Comparison of ENCODE assay signal across 17 mouse cellular contexts in the genomic region with DNA sequence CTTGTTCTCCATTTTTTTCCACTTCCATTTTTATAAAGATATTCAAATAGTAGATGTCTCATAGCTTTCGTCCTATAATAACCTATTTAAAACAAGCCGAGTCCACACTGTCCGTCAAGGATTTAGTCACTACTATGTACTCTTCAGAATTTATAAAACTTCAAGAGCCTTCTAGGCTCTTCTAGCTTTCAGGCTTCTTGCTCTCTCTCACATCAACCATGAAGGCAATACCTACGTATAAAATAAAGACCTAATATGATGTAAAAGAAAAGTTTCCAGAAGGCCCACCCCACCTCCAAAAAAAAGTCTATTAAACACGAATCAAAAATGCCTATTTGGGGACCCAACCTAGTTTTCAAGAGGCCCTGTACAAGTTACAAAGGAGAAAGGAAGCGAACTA. TPM values are rescaled to one million over a fixed set of nuclear protein-coding genes. Genes with fewer than 3 reads are reported as not detected.
DNase-seq lines count a peak whose midpoint lies in the region; ATAC-seq and TF ChIP-seq lines count a peak whose summit lies in the region.
"Had no signal": no experiment of that assay in that cellular context is flagged by ENCODE, and none has a peak within 500 bp of the region (broad histone marks: within the 10 kb centered on the region; RNA-seq: fewer than 3 reads in every experiment).

No protein-coding gene starts in this region.

- no peak for TF ChIP-seq POLR2A in kidney, adult 2 months (IDR thresholded peaks at IDR 0.05; ENCODE audit: low read depth, low read length)

- no peak for TF ChIP-seq CTCF in kidney, adult 2 months (conservative IDR thresholded peaks at IDR 0.05; ENCODE audit: insufficient read depth, insufficient read length, low read depth, low read length)

- no peak for ATAC-seq in kidney, embryonic 14.5 days (ENCODE audit: low FRiP score, low TSS enrichment)
- no peak for ATAC-seq in embryonic facial prominence, embryonic 13.5 days (ENCODE audit: insufficient number of reproducible peaks, insufficient read depth, low FRiP score, low TSS enrichment, low read depth)
- ATAC-seq in liver, embryonic 15.5 days (ENCODE audit: insufficient read depth), result no peak
- ATAC-seq in granulocyte monocyte progenitor cell, adult 5-6 weeks (replicated peaks; ENCODE audit: poor library complexity, severe bottlenecking), result no peak
- no peak for ATAC-seq in CD4-positive, CD25-positive, alpha-beta regulatory T cell, adult 4 months

- no peaks in the 10 kb centered on the region for H3K9me3 ChIP-seq in kidney, embryonic 14.5 days (ENCODE audit: control insufficient read depth, low read length)
- no peaks in the 10 kb centered on the region for H3K9me3 ChIP-seq in embryonic facial prominence, embryonic 13.5 days
- no peaks in the 10 kb centered on the region for H3K9me3 ChIP-seq in liver, embryonic 15.5 days (replicated peaks)

- DNase-seq in kidney, adult 2 months, result no peak
- peak; percentile 59 for DNase-seq in 3T3-L1 (ENCODE audit: low read depth, low spot score)
- DNase-seq in spleen, adult 12 weeks (ENCODE audit: low spot score), result no peak
- DNase-seq: cerebellum, adult 11-12 months; gastrocnemius, postnatal 25 days; spleen, adult 18-20 months had no signal

- H3K9ac ChIP-seq in kidney, embryonic 14.5 days (ENCODE audit: low read depth, low read length), result no peak overlapping the region
- H3K9ac ChIP-seq in embryonic facial prominence, embryonic 13.5 days, result no peak overlapping the region
- H3K9ac ChIP-seq in liver, embryonic 15.5 days, result no peak overlapping the region

- 67% methylated on average over 6 of the region's 6 CpGs for WGBS in kidney, embryonic 14.5 days
- 74% methylated on average over 6 of the region's 6 CpGs for WGBS in kidney, adult 2 months
- WGBS in embryonic facial prominence, embryonic 13.5 days, result 61% methylated on average over 6 of the region's 6 CpGs
- 44% methylated on average over 6 of the region's 6 CpGs for WGBS in liver, embryonic 15.5 days (ENCODE audit: insufficient replicate concordance)

- H3K4me1 ChIP-seq in kidney, embryonic 14.5 days (ENCODE audit: control insufficient read depth, insufficient read depth, low read length), result 0 out of 2 replicates have a peak, but pooled peaks cover 3% of the 10 kb centered on the region
- H3K4me1 ChIP-seq in kidney, adult 2 months (ENCODE audit: control insufficient read depth, insufficient read depth, low read length), result no peaks in the 10 kb centered on the region
- H3K4me1 ChIP-seq in embryonic facial prominence, embryonic 13.5 days, result 0 out of 2 replicates have a peak, but pooled peaks cover 4% of the 10 kb centered on the region
- peaks cover 18% of the 10 kb centered on the region for H3K4me1 ChIP-seq in liver, embryonic 15.5 days (replicated peaks)

- H3K27ac ChIP-seq in kidney, embryonic 14.5 days (ENCODE audit: low read depth, low read length), result no peak overlapping the region
- H3K27ac ChIP-seq in kidney, adult 2 months (ENCODE audit: insufficient read depth, low read depth, low read length), result no peak overlapping the region
- no peak overlapping the region for H3K27ac ChIP-seq in embryonic facial prominence, embryonic 13.5 days
- no peak overlapping the region for H3K27ac ChIP-seq in liver, embryonic 15.5 days (replicated peaks)
- H3K27ac ChIP-seq: layer of hippocampus, adult 2 months had no signal

- 0 out of 2 replicates have a peak overlapping the region, but pooled peaks have one; percentile 95 for H3K4me2 ChIP-seq in kidney, embryonic 14.5 days (replicated peaks; ENCODE audit: low read depth, low read length)
- H3K4me2 ChIP-seq in embryonic facial prominence, embryonic 13.5 days, result peak overlapping the region; percentile 96
- H3K4me2 ChIP-seq in liver, embryonic 15.5 days, result peak overlapping the region; percentile 94

- peaks cover 44% of the 10 kb centered on the region for H3K27me3 ChIP-seq in kidney, embryonic 14.5 days (ENCODE audit: control insufficient read depth, insufficient read depth, low read length)
- no peaks in the 10 kb centered on the region; the same call in none of the 2 replicates for H3K27me3 ChIP-seq in kidney, adult 2 months (replicated peaks; ENCODE audit: control insufficient read depth, insufficient read depth, low read length)
- H3K27me3 ChIP-seq in embryonic facial prominence, embryonic 13.5 days, result peaks cover 46% of the 10 kb centered on the region
- peaks cover 22% of the 10 kb centered on the region for H3K27me3 ChIP-seq in liver, embryonic 15.5 days

- H3K36me3 ChIP-seq in kidney, embryonic 14.5 days (ENCODE audit: control insufficient read depth, insufficient read depth, low read length), result no peaks in the 10 kb centered on the region
- no peaks in the 10 kb centered on the region for H3K36me3 ChIP-seq in kidney, adult 2 months (ENCODE audit: control insufficient read depth, insufficient read depth, low read length)
- H3K36me3 ChIP-seq in embryonic facial prominence, embryonic 13.5 days, result no peaks in the 10 kb centered on the region
- H3K36me3 ChIP-seq in liver, embryonic 15.5 days (replicated peaks), result no peaks in the 10 kb centered on the region

- H3K4me3 ChIP-seq in kidney, embryonic 14.5 days (ENCODE audit: low read length), result no peak overlapping the region; the same call in 1 of the 2 replicates
- H3K4me3 ChIP-seq in kidney, adult 2 months (ENCODE audit: insufficient read depth, low read depth, low read length), result no peak overlapping the region
- peak overlapping the region; percentile 67 for H3K4me3 ChIP-seq in embryonic facial prominence, embryonic 13.5 days
- H3K4me3 ChIP-seq in liver, embryonic 15.5 days (replicated peaks), result peak overlapping the region; percentile 74

RNA-seq across cellular contexts. Expression of gene Ifne, which starts 57.0 kb away (rescaled TPM):
- polyA plus RNA-seq in kidney, embryonic 14.5 days (2014; fragmentation: Nextera tagmentation; extraction: Ambion mirVana), result not detected in 2 replicates
- not detected in 2 replicates for polyA plus RNA-seq in kidney, adult 2 months (2012; rRNA removed)
- polyA plus RNA-seq in embryonic facial prominence, embryonic 13.5 days (2015; fragmentation: Nextera tagmentation; extraction: Ambion mirVana), result not detected in 2 replicates
- not detected in 2 replicates for polyA plus RNA-seq in liver, embryonic 15.5 days (2015; fragmentation: Nextera tagmentation; extraction: Ambion mirVana)
- total RNA-seq in granulocyte monocyte progenitor cell, adult 5-6 weeks (2014; fragmentation: Nextera tagmentation), result not detected in 2 replicates
- total RNA-seq in granulocyte monocyte progenitor cell, adult 5-6 weeks (2017), result not detected in 2 replicates
- not detected for polyA plus RNA-seq in CD4-positive, CD25-positive, alpha-beta regulatory T cell, adult 4 months (2017; shearing (Covaris generic))
- total RNA-seq: adrenal gland, postnatal 4 days; gastrocnemius, postnatal 25 days; layer of hippocampus, adult 2 months; left cerebral cortex, postnatal 14 days; megakaryocyte progenitor cell, adult 5-6 weeks had no signal
- polyA plus RNA-seq: heart, postnatal 0 days; inflammation-experienced regulatory T-cells, adult 6 months had no signal

Comparison
In these comparisons a context has a peak if more than half of its experiments do, and no peak if none do; other contexts are left out.
1. H3K4me3 ChIP-seq: peak in embryonic facial prominence, embryonic 13.5 days (single experiment) and liver, embryonic 15.5 days (single experiment); none in kidney, embryonic 14.5 days (single experiment) and kidney, adult 2 months (single experiment).
2. Peak in every context shown above with its lines, with median percentiles within 50 percentile points of each other: H3K4me2 ChIP-seq.